Mouse (Mus musculus) layer of hippocampus, postnatal 14 days (tissue): ENCODE measurements around the gene Erbb3. TPM values are rescaled to one million over a fixed set of nuclear protein-coding genes. Genes with fewer than 3 reads are reported as not detected.

Experiments
- DNase-seq, 2 experiments: peaks; one replicate each; pipeline ENCODE4 v3.0.0; 2021 to 2022; ENCODE audit warnings: low spot score in 2 of 2, mixed read lengths in 1 of 2
- total RNA-seq, 2 experiments: library from RNA; stranded (reverse); gene quantifications; 2 replicates each; pipeline ENCODE4 v1.2.3; 2021

Gene Erbb3
- total RNA-seq, 2 experiments from 2014 or later: 5.6 to 6.5 TPM

DNA sequence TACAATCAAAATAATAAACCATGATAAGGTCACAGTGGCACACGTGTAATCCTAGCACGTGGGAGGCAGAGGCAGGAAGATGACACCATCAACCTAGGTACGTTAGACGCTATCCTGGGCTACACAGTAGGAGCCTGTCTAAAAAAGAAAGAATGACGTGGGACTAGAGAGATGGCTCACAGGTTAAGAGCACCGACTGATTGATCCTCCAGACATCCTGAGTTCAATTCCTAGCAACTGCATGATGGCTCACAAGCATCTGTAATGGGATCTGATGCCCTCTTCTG, 23.6 kb upstream of the Erbb3 start:
- DNase-seq: no peak

DNA sequence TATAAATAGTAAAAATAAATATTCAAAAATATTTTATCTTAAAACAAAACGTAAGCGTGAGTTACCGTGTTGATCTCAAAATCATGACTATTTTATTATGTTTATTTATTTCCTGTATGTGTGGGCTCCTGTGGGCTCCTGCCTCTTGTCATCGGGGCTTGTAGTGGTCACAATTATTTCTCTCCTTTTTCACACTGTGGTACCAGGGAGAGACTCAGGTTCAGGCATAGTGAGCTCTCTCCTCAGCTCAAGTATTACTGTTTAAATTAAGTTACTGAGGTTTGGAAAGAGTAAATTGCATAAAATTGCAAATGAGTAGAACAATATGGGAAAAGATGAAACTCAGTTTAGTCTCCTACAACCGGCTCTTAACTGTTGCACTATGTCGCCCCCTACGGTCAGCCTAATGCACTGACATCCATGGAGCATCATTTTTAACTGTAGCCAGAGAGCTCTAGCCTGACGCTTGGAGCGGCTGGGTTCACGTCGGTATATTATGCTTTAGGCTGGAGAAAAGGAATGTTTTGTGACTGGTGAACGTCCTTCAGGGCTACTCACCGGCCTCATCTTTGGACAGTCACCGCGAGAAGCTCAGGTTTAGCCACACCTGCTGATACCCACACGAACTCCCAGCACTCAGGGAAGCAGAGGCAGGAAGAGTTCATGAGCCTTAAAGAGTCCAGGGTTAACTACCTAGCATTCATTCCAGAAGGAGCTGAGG, 23.1 kb upstream of the Erbb3 start:
- DNase-seq: peak; percentile 74 to 86

DNA sequence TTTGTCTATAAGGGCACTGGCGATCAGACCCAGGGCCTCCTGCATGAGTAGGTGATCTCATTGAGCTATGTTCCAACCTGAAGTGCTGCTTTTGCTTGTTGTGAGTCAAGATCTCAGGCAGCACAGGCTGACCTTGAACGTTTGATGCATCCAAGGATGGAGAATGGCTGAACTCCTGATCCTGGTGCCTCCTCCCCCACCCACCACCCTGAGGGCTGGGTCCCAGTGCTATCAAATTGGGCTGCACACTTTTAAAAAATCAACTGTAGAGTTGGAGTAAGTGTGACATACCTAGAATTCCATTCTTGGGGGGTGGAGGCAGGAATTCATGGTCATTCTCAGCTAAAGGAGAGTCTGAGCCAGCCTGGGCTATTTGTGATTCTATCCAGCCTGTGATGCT, 17.0 kb upstream of the Erbb3 start:
- DNase-seq: no peak

DNA sequence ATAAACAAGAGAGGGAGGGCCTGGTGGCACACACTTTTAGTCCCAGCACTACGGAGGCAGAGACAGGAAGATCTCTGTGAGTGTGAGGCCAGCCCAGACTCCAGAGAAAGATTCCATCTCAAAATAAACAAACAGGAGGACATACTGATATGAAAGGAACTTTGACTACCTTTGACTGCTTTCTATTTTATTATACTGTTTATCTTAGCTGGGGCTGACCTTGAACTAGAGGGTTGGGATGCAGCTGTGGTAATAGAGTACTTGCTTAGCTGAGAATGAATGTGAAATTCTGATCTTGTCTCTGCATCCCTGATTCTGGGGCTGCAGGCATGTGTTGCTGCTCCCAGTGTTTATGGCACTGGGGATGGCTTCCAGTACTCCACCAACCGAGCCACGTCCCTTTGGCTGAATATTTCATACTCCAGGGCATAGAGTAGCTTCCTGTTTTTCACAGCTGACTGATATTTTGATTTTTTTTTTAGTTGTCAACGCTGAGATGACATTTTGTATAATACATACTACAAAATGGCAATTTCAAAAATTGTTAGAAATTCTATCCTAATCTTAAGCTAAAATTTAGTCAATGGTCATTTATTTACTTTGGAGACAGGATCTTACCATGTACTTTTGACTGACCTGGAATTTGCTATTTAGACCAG, 13.1 kb upstream of the Erbb3 start:
- no peak for DNase-seq

DNA sequence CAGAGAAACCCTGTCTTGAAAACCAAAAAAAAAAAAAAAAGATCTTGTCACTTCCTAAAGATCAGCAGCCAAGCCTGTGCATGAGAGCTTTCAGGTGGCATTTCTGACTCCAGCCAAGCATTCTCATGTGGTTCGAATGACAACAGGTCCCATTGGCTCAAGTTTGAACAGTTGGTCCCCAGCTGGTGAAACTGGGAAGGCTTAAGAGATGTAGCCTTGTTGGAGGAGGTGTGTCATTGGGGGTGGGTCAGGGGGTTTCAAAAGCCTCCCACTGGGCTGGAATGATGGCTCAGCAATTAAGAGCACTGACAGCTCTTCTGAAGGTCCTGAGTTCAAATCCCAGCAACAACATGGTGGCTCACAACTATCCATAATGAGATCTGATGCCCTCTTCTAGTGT, 12.0 kb upstream of the Erbb3 start:
- no peak for DNase-seq

DNA sequence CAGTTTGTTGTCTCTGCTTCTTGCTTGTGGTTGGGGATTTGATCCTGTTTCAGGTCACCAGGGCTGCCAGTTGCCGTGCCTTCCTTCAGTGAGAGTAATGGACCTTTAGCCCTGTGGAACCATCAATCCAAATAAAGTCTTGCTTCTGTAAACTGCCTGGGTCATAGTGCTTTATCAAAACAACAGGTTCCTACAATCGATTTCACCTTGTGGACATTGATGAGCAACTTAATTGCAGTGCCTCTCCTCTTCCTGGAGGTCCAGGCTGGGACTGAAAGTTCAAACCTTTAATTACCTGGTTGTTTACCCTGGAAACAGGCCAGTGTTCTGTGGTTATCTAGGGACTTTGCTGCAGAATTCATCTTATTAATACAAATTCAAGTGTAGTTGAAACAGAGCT, 9.0 kb upstream of the Erbb3 start:
- DNase-seq: no peak

DNA sequence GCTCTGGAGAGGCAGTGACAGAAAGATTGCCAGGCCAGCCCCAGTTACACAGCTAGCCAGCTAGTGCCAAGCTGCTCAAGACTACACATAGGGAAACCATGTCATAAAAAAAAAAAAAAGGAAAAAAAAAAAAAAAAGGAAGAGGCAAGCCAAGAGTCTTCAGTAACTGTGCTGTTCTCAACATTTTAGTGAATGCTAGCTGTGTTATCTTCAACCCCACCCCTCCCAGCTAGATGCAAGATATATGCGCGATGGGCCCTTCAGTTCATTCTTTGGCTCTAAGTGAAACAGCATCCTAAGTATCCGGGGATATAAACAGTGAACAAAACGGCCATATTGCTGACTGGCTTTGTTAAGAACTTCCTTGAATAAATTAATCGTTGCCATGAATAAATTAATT, 3.3 kb upstream of the Erbb3 start:
- no peak for DNase-seq

DNA sequence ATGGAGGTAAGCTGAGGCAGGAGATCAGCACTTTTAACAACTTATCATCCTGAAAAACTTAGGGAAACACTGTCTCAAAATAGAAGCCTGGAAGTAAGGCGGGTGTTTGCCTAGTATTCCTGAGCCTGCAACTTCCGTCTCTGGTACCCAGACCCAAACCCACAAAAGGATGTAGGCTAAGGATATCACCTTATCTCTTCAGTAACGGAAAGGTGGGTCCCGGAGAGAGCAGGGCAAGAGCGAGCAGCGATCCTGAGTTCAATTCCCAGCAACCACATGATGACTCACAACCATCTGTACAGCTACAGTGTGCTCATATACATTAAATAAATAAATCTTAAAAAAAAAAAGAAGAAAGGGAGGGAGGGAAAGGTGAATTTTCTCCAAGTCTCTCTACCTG, 2.0 kb upstream of the Erbb3 start:
- DNase-seq: no peak

DNA sequence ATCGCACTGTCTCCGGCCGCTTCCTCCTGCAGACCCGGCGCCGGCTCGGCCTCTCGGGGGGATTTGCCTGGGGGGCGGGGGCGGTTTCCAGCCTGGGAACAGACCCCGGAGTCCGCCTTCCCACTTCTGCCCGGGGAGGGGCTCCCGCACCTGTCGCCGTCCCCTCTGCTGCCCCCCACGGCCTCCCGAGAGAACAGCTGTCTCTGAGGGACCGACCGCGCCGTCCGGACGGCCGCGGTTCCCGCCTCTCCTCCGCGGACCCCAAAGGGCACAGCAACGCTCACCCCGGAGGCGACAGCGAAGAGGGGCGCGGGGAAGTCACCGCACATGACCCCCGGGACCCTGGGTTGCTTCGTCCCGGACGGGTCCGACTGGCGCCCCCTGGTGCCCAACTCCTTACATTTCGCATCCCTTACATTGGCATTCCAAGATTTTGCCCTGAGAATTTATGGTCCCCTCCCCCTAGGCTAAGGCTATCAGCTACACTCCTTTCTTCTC, 790 bp upstream of the Erbb3 start:
- peak; percentile 26 to 33 for DNase-seq

DNA sequence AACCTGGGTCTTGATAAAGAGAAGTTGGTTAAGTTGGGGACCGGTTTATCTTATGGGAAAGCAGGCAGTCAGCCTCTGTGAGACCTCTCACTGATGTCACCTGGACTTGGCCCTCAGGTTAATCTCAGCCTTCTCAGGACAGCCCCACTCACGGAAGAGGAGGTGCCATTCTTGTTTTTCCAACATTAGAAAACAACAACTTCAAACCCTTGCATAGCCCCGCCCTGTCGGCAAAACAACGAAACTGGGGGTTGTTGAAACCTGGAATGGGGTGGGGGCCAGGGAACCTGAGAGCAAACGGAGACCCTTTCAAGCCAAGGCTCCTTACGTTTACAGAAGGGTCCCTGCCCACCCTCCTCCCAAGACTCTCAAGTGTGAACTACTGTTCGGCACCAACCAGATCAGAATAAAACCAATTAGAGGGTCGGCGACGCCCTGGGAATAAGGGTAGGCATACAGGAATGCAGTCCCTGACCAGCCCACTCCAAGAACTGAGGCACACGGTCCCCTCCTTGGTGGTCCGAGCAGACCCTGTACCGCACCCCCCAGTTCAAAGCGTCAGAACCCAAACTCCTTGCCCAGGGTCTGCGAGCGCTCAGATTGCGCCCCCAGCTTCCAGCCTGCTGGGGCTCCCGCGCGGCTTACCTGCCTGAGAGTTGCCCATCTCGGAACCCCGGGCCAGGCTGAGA, 533 bp downstream of the Erbb3 start:
- DNase-seq: no peak

DNA sequence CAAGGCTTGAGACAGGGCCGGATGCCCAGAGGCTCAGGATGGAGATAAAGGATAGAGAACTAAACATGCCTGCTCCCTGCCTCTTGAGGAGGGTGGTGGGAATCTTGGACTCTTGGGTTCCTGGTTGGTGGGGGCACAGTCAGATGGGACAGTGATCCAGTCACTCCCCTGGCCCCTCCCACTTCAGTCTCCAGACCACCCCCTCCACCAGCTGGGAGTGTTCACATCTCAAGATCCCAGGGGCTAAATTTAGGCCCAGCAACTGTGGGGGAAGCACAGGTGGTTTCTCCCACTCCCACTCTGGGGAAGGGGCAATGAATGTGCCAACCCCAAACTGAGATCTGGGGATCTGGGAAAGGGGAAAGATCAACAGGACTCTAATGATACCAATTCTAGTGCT, 1.3 kb downstream of the Erbb3 start:
- no peak for DNase-seq

DNA sequence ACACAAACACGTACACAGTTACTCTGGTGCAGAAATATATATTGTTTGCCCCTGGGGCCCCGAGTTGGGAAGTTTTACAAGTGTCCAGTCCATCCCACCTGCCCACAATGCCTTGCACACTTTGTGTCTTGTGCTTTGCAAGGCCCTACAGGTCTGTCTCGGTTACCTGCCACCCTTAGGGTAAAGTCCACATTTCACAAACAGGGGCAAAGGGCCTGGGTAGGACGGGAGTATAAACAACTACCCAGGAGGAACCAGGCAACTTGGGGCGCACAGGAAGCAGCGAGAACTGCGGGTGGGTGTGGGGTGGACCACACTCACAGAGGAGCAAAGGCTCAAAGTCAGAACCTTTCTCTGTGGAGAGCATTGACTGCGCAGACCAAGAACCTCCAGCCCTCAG, 1.8 kb downstream of the Erbb3 start:
- DNase-seq: no peak

DNA sequence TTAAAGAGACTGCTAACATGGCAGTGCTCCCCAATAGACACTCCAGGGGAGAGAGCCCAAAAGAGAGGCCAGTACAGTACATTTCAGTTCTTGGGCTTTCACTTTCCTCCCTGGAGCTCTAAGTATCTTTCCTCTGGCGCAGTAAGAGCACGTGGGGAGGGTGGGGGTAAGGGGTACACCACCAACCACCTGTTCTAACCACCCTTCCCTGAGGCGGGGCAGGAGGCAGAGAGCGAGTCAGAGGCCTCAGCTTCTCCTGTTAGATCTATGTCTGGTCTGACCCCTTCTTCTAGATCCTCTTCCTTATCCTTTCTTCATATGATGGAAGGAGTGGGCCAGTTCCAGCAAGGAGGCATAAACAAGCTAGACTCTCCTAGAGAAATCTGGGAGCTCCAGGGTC, 2.3 kb downstream of the Erbb3 start:
- DNase-seq: no peak

DNA sequence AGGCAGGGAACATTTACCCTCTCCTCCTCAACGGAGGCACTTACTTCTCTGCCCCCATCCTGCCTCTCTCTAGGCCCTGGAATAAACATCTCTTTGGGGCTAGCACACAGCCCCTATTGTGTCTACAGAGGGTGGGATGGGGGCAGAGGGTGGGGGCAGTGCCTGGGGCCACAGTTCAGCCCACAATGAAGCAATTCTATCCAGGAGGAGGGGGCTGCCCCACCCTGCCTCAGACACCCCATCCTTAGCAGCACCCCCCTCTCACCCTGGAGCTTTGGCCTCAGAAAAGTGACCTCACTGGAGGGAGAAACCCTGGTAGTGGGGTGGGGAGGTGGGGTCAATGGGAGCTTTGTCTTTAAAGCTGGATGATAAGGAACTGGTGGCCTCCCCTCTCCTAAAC, 2.9 kb downstream of the Erbb3 start:
- DNase-seq: no peak

DNA sequence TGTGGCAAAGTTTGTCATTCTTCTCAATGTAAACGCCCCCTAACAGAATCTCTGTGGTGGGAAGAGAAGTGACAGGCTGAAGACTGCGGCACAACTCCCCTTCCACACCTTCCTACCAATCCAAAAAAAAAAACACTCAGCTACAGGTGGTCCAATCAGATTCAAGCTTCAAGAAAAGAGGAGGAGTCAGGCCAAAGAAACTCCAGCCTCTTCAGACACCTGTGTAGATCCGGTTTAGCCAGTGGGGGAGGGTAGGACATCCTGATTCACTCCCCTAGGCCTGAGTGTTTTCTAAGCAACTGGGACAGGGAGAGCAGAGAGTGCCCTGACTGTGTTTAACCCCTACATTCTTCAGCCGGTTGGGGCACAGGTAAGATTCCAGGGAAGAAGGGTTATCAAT, 5.1 kb downstream of the Erbb3 start:
- no peak for DNase-seq

DNA sequence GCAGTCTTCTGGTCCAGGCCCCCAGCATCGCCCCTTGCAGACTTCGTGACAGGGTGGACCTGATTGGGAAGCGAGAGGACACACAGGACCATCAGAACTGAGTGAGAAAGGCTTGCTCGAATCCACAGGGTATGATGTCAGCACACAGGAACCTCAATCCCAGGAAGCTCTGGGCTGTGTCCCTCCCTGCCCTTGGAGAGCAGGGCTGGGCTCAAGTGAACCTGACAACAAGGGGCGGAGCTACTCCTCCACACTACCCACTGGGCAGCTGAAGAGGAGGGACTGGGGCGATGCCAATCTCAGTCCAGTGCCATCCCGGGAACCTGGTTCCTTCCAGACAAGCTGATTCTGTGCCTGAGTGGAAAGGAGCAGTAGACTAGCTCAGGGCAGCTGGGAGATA, 5.8 kb downstream of the Erbb3 start:
- no peak for DNase-seq

DNA sequence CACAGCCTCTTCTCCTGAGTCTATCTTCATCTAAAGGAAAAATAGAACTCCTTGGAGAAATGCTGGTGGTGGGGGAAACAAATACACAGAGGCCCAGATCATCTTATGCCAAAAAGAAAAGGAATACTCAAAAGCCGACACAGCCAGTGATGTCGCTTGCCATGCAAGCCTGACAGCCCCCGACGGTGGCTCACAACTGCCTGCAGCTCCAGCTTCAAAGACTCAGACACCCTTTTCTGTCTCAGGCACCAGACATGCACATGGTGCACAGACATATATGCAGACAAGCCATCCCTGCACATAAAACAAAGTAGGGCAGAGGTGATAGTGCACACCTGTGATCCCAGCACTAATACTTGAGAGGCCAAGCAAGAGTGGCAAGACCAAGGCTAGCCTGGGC, 9.7 kb downstream of the Erbb3 start:
- no peak for DNase-seq

DNA sequence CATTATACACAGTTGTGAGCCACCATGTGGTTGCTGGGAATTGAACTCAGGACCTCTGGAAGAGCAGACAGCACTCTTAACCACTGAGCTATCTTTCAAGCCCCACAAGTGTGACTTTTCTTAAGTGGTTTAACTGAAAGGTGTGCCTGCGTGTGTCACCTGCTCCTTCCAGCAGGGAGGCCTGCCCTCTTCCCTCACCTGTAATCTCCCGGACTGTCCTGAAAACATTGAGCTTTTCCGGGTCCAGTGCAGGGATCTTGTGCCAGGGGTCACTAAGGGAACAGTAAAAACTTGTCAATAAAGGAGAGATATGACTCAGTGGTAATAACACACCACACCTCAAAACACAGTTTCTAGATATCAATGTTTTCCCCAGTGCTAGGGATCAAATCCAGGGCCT, 10.2 kb downstream of the Erbb3 start:
- DNase-seq: no peak

DNA sequence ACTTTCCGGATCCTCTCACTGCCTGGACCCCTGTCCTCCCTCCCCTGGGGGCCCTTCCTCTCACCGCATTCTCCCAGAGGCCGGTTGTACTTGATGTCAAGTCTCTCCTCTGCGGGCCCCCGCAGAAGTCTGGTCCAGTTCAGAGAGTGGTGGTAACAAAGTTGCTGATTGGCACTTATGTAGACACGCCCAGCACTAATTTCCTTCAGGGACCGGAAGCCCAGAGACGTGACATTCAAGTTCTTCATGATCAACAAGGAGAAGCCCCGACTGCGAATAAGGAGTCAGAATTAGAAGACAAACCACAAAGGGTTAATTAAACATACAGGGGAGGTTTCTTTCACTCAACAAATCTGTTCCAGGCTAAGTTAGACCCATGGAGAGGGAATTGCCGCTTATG, 11.1 kb downstream of the Erbb3 start:
- no peak for DNase-seq

DNA sequence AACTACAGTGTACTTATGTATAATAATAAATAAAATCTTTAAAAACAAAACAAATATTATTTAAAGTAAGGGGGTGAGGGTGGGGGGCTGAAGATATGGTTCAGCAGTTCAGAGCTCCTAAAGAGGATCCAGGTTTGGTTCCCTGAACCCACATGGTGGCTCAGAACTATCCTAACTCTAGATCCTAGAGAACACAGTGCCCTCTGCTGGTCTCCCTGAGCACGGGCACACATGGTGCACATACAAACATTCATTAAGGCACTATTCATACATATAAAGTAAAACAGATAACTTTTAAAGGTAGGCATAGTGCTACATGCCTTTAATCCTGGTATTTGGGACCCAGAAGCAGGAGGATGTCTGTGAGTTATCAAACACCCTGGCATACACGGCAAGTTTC, 14.4 kb downstream of the Erbb3 start:
- DNase-seq: no peak

DNA sequence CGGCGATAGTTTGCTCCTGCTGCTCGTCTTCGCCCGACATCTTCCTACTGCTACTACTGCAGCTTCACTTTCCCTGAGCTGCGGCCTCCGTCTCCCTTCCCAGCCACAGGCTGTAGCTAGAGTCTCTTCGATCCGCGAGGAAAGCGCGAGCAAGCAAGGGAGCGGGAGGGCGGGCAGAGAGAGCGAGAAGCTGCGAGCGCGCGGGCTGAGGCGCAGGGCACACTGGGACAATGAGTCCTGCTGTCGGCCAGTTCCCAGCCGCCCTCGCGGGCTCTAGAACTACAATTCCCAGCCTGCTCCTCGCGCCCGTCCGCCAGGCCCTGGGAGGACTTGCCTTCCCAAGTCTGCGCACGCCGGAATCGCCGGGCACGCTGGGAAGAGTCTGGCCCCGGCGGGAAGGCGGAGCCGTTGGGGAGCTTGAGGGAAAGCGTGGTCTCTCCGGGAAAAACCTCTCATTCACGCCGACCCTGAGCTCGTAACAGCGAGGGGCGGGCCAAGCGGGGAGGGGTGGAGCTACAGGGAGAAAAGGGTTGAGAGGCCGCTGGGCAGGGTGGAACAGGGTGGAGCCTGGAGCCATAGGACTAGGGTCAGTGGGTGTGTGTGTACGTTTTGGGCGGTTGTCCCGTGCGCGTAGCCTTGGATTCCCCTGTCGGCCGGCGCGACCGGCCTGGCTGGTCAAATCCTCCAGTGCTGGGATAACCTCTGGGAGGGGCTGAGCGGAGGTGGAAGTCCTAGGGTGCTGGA, 23.5 kb downstream of the Erbb3 start, which contains the start of gene Pa2g4:
Gene Pa2g4, minus strand, starts transcription at position 200 of the 744 bp plus-strand sequence.
- DNase-seq: peak; percentile 97 to 99
